Mouse (Mus musculus) hindbrain, embryonic 15.5 days (tissue): ENCODE data around the gene Rptor. TPM values are rescaled to one million over a fixed set of nuclear protein-coding genes. Genes with fewer than 3 reads are reported as not detected.

Source experiments
- ATAC-seq: fragments of 200-750 bp; cut with Nextera tagmentation; 2 replicates; pipeline ENCODE4 v1.8.0; 2017; ENCODE audit warnings: low read depth, moderate number of reproducible peaks, moderate TSS enrichment; ENCODE audit not compliant: low FRiP score
- H3K27ac ChIP-seq: fragments of 300-500 bp; sonication (generic); replicated peaks from 2 replicates; pipeline ENCODE4 v1.5.1; 2015; ENCODE audit warnings: mild to moderate bottlenecking, inconsistent platforms
- H3K27me3 ChIP-seq: fragments of 300-500 bp; sonication (generic); 2 replicates; pipeline ENCODE4 v1.6.1; 2015; ENCODE audit warnings: control low read depth, inconsistent platforms
- H3K36me3 ChIP-seq: fragments of 300-500 bp; sonication (generic); 2 replicates; pipeline ENCODE4 v1.6.1; 2015; ENCODE audit warnings: control low read depth, inconsistent platforms
- H3K4me1 ChIP-seq: fragments of 300-500 bp; sonication (generic); replicated peaks from 2 replicates; pipeline ENCODE4 v1.6.1; 2015; ENCODE audit warnings: control low read depth, inconsistent platforms
- H3K4me2 ChIP-seq: fragments of 300-500 bp; sonication (generic); 2 replicates; pipeline ENCODE4 v1.6.1; 2015; ENCODE audit warnings: moderate library complexity, mild to moderate bottlenecking, inconsistent platforms
- H3K4me3 ChIP-seq: fragments of 300-500 bp; sonication (generic); 2 replicates; pipeline ENCODE4 v1.5.1; 2015; ENCODE audit warnings: mild to moderate bottlenecking, inconsistent platforms
- H3K9ac ChIP-seq: fragments of 300-500 bp; sonication (generic); 2 replicates; pipeline ENCODE4 v1.6.1; 2015; ENCODE audit warnings: inconsistent platforms
- H3K9me3 ChIP-seq: fragments of 300-500 bp; sonication (generic); 2 replicates; pipeline ENCODE4 v1.6.1; 2016; ENCODE audit warnings: control low read depth, inconsistent platforms
- WGBS: fragments of 180-500 bp; shearing (Covaris S2); methylation state at CpG from one replicate; pipeline ENCODE4 v1.1.7; 2015; 5-methylcytosine and 5-hydroxymethylcytosine counted together
- polyA plus RNA-seq: library from polyadenylated mRNA; unstranded; fragments of >200 nt; fragmentation: Nextera tagmentation; extraction: Ambion mirVana; gene quantifications from 2 replicates; pipeline ENCODE4 v1.2.1, GENCODE M21; 2015

The Rptor gene
- polyA plus RNA-seq, 1 experiment from 2014 or later = 13.3 TPM

DNA sequence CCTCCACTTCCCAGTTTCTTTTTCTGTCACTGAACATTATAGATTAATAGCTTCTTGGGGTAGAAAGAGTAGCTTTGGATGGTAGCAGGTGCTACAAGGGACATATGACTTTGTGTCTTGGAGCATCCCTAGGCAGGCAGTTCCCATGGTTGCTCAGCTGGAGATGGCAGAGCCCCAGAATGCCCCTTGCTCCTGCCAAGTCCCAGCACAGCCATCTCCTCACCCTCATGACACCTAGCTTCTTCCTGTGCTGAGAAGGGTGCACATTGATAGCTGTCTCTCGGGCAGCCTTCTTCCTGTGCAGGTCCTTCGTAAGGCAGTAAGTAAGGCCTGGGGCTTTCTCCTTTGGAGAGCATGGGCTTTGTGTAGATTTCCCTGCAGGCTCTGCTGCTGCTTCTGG is 78.0 kb downstream of the Rptor start:
- no peak for ATAC-seq
- Histone ChIP-seq H3K27ac (no peak overlapping the region), H3K9ac (no peak overlapping the region), H3K4me2 (no peak overlapping the region), H3K9me3 (no peaks in the 10 kb centered on the region), H3K27me3 (no peaks in the 10 kb centered on the region), H3K4me1 (peaks cover 39% of the 10 kb centered on the region), H3K36me3 (no peaks in the 10 kb centered on the region), H3K4me3 (no peak overlapping the region)
- WGBS = 66% methylated on average over 2 of the region's 2 CpGs

DNA sequence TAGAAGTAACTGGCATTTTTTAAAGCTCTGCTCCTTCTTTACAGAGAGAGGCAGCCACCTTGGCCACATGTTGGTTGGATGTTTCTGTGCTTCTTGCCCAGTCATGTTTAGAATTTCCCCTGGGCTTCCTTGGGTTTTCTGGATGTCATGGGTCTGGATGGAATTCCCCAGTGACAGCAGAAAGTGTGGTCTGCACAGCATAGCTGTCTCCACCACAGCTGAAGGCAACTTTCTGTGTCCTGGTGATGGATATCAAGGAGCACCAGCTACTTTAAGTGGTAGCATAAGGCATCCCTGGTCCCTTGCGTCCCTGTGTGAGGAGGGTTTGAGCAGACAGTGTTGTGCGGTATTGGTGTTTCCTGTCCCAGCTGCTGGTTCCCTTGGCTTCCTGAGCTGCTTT is 79.6 kb downstream of the Rptor start:
- ATAC-seq = no peak
- Histone ChIP-seq H3K4me1 (peaks cover 32% of the 10 kb centered on the region), H3K27me3 (no peaks in the 10 kb centered on the region), H3K4me3 (no peak overlapping the region), H3K36me3 (no peaks in the 10 kb centered on the region), H3K27ac (no peak overlapping the region), H3K4me2 (no peak overlapping the region), H3K9ac (no peak overlapping the region), H3K9me3 (no peaks in the 10 kb centered on the region)
- 95% methylated on average over 2 of the region's 2 CpGs for WGBS

DNA sequence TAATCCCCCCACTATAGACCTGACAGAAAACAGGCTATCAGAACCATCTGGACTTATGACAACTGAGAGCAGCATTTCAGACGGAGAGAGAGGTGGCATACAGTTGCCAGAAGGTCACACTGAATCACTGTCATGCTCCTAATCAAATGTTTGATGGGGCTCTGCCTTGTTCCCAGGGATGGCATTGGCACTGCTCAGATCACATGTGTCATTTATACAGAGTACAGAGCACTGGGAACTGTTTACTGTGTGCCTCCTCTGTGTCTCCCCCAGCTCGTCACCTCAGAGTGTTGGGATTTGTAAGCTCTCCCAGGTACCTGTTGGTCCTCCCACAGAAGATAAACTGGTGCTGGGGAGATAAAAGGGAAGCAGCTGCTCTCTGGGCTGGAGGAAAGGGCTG is 81.1 kb downstream of the Rptor start:
- H3K4me2 ChIP-seq = no peak overlapping the region
- H3K36me3 ChIP-seq = no peaks in the 10 kb centered on the region
- H3K27me3 ChIP-seq = no peaks in the 10 kb centered on the region
- H3K9me3 ChIP-seq = no peaks in the 10 kb centered on the region
- no peak overlapping the region for H3K9ac ChIP-seq
- no peak overlapping the region for H3K4me3 ChIP-seq
- peaks cover 39% of the 10 kb centered on the region for H3K4me1 ChIP-seq
- ATAC-seq = no peak
- no peak overlapping the region for H3K27ac ChIP-seq
- WGBS = 49% methylated on average over 2 of the region's 2 CpGs

DNA sequence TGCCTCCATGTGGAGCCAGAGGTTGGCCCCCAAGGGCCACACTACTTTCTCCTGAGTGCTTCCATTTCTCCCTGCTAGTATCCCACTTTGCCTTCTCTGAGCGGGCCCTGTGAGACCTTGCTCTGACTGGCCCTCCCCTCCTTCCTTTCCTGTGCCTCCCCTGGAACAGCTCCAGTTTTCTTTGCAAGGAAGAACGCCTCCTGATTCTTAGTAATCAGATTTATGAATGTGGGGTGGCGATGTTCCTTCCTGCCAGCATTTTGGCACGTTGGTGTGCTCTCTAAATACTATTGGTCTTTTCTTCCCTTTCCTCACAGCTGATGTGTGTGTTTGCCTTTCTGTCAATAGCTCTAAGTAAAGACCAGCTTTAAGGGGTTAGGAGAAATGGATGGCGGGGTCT is 82.8 kb downstream of the Rptor start:
- H3K9ac ChIP-seq = no peak overlapping the region
- no peak overlapping the region for H3K4me3 ChIP-seq
- WGBS = 40% methylated on average over 5 of the region's 5 CpGs
- no peak overlapping the region for H3K4me2 ChIP-seq
- no peaks in the 10 kb centered on the region for H3K36me3 ChIP-seq
- H3K4me1 ChIP-seq = peaks cover 39% of the 10 kb centered on the region
- no peaks in the 10 kb centered on the region for H3K9me3 ChIP-seq
- no peak for ATAC-seq
- no peaks in the 10 kb centered on the region for H3K27me3 ChIP-seq
- peak overlapping the region; percentile 34; the same call in 1 of the 2 replicates for H3K27ac ChIP-seq

DNA sequence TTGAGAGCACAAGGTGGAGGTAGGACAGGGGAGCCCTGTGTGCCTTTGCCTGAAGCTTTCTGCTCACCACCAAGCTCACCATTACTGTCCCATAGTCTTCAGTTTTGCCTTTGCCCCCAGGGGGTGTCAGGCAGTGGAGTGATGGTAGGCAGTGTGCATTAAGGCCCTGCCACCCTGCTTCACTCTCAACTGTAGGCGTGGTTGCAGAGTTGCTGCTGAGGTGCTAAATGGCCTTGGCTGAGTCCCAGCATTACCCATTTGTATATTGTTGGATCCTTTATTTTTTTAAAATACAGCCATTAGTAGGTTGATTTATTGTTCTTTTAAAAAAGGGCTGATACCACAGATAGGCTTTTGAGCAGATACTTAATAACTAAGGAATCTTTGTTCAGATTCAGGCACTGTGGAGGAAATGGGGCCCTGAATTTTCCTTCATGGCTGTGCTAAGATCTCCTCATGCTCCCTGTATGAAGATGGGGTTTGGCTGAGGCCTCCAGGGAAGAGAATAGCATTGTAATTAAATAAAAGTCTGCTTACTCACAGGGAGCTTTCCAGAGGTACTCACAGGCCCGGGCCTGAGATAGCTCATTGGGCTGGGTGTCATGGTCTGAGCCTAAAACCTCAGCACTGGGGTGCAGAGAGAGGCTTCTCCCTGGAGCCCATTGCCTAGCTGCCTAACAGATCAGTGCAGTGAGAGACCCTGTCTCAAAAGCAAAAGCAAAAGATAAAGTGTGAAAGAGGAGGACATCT is 83.4 kb downstream of the Rptor start:
- H3K9ac ChIP-seq = no peak overlapping the region
- no peak overlapping the region for H3K4me2 ChIP-seq
- peak overlapping the region; percentile 37; the same call in 1 of the 2 replicates for H3K27ac ChIP-seq
- no peak overlapping the region for H3K4me3 ChIP-seq
- no peaks in the 10 kb centered on the region for H3K9me3 ChIP-seq
- H3K27me3 ChIP-seq = no peaks in the 10 kb centered on the region
- no peak for ATAC-seq
- no peaks in the 10 kb centered on the region for H3K36me3 ChIP-seq
- WGBS = 65% methylated on average over 2 of the region's 2 CpGs
- peaks cover 35% of the 10 kb centered on the region for H3K4me1 ChIP-seq

DNA sequence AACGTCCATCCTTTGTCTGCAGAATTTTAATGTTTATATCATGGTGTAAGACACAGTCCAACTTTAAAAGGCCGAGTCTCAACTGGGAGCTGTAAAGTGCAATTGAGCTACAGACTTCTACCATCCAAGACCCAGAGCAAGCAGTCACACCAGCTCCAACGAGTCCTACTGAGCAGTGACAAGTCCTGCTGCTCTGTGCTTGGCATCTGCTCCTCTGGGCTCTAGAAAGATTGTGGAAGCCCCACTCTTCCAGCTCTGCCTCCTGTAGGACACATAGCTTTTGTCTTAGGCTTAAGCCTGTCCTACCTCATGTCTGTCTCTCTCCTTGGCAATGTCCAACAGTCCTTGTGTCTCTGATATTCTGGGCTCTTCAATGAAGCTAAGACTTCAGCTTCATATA is 84.6 kb downstream of the Rptor start:
- no peak overlapping the region for H3K4me3 ChIP-seq
- H3K4me1 ChIP-seq = peaks cover 35% of the 10 kb centered on the region
- H3K9me3 ChIP-seq = no peaks in the 10 kb centered on the region
- no peaks in the 10 kb centered on the region for H3K27me3 ChIP-seq
- H3K4me2 ChIP-seq = no peak overlapping the region
- no peak overlapping the region for H3K27ac ChIP-seq
- no peak for ATAC-seq
- 88% methylated on average over 3 of the region's 3 CpGs for WGBS
- no peaks in the 10 kb centered on the region for H3K36me3 ChIP-seq
- H3K9ac ChIP-seq = no peak overlapping the region

DNA sequence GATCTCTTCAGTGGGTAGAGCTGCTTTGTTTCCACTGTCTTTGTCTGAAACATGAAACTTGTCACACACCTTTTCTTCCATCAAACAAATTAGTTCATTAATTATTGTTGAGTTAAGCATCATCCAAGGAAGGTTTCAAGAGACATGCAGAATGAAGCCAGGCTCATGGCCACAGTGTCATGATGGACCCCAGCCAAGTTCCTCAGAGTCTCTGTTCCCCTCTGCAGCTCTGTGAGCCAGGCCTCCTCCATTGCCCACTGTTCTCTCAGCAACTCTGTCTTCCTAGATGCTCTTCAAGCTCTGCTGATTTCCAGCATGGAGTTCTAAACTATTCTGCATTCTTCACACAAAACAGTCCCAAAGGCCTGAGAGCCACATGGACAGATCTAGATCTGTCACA is 85.3 kb downstream of the Rptor start:
- Histone ChIP-seq H3K9ac (no peak overlapping the region), H3K27ac (no peak overlapping the region)

DNA sequence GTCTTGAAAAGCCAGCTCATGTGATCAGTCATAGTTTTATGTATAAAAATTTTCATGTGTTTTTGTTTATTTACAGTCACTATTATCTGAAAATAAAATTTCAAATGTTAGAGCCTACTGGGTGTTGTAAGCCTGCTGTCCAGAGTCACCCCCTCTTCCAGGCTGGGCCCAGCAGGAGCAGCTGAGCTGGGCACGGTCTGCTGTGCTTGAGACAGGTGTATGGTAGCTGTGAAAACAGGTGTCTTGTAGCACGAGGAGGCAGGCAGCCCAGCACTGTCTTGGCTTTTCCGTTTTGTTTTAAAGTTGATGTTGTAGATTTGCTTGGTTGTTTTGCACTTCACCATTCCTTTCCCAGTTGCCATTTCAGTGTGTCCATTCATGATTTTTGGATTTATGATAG is 87.2 kb downstream of the Rptor start:
- 89% methylated on average over 3 of the region's 3 CpGs for WGBS
- Histone ChIP-seq H3K4me3 (no peak overlapping the region), H3K36me3 (no peaks in the 10 kb centered on the region), H3K9ac (no peak overlapping the region), H3K27me3 (no peaks in the 10 kb centered on the region), H3K27ac (no peak overlapping the region), H3K9me3 (no peaks in the 10 kb centered on the region), H3K4me2 (no peak overlapping the region), H3K4me1 (peaks cover 32% of the 10 kb centered on the region)
- no peak for ATAC-seq

More for the DNA sequence above, 85.3 kb downstream of the Rptor start:
- no peaks in the 10 kb centered on the region for H3K36me3 ChIP-seq
- no peaks in the 10 kb centered on the region for H3K9me3 ChIP-seq
- H3K4me2 ChIP-seq = no peak overlapping the region
- ATAC-seq = no peak
- H3K4me1 ChIP-seq = peaks cover 35% of the 10 kb centered on the region
- no peaks in the 10 kb centered on the region for H3K27me3 ChIP-seq
- H3K4me3 ChIP-seq = no peak overlapping the region

DNA sequence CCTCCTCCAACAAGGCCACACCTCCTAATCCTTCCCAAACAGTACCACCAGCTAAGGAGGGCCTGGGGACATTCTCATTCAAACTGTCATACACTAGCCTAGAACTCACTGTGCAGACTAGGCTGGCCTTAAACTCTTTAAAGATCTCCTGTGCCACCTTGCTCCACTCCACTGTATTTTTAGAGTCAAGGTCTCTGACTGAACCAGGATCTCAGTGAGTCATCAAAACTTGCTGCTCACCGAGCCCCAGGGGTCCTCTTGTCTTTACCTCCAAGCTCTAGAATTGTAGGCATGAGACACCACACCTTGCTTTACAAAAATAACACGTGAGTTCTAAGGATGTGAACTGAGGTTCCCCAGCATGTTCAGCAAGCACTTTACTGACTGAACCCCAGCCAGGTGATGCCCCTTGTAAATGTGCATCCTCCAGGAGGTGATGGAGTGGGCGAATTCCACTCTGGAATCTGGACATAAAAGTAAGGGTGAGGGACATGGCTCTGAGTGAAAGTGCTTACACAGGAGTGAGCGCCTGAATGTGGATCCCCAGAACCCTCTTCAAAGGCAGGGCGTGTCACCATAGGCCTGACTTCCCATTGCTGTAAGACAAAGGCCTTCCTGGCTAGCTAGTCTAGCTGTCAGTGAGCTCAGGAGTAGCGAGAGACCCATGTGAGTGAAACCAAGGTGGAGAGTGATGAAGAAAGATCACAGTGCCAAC is 89.6 kb downstream of the Rptor start:
- peaks cover 19% of the 10 kb centered on the region; the same call in 1 of the 2 replicates for H3K4me1 ChIP-seq
- ATAC-seq = no peak
- no peak overlapping the region for H3K9ac ChIP-seq
- WGBS = 86% methylated on average over 6 of the region's 6 CpGs
- H3K4me3 ChIP-seq = no peak overlapping the region
- no peaks in the 10 kb centered on the region for H3K36me3 ChIP-seq
- no peak overlapping the region for H3K4me2 ChIP-seq
- no peaks in the 10 kb centered on the region for H3K27me3 ChIP-seq
- H3K9me3 ChIP-seq = no peaks in the 10 kb centered on the region
- H3K27ac ChIP-seq = no peak overlapping the region

DNA sequence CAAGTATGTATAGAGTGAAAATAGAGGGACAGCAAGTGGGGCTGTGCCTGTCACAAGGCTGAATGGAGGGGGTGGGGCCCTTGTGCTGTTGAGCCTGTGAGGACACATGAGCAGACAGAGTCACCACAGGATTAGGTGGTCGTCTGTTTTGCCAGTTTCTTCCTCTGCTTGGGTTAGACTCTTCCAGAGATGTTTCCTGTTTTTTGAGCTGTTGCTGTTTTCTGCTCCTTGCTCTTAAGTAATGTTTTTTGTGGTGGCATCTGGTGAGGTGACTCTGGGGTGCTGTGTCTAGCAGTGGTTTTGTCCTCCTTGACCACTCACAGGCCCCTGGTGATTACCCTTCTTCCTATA is 90.2 kb downstream of the Rptor start:
- Histone ChIP-seq H3K4me2 (no peak overlapping the region), H3K27me3 (no peaks in the 10 kb centered on the region), H3K36me3 (no peaks in the 10 kb centered on the region), H3K9ac (no peak overlapping the region), H3K4me1 (peaks cover 15% of the 10 kb centered on the region; the same call in 1 of the 2 replicates), H3K27ac (no peak overlapping the region), H3K4me3 (no peak overlapping the region), H3K9me3 (no peaks in the 10 kb centered on the region)
- no peak for ATAC-seq
- WGBS = 67% methylated on average over 1 of the region's 1 CpGs

DNA sequence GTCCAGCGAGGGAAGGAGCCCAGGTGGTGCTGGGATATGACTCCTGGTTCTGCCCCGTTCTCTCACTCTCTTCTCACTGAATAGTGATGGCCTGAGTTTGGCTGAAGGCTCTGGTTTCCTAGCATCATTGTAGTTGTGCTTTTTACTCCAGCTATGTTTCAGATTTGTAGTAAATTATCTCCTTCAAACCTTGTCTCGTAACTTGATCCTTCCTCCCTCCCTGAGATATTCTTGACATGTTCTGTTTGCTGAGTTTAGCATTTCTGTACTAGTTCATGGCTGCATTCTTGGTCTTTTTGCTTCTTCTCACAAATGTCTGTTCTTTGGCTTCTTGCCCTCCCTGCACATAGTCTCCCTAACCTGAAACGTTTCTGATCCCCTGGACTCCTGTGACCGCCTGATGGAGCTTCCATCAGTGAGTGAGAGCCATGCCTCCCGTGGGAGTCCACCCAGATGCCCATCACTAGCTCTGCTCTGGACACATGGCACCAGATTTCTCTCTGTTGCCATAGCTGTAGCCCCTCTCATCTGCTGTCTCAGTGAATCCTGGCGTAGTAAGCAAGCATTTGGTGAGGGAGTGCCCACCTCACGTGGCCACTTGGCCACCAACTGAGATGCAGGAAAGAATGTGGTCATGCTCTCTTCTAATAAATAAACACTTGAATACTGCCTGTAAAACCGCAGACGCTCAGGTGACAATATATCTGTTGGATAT is 91.6 kb downstream of the Rptor start:
- H3K4me3 ChIP-seq = no peak overlapping the region
- H3K4me1 ChIP-seq = peaks cover 12% of the 10 kb centered on the region; the same call in 1 of the 2 replicates
- no peaks in the 10 kb centered on the region for H3K27me3 ChIP-seq
- H3K27ac ChIP-seq = no peak overlapping the region; the same call in 1 of the 2 replicates
- WGBS = 68% methylated on average over 10 of the region's 10 CpGs
- ATAC-seq = no peak
- H3K4me2 ChIP-seq = no peak overlapping the region
- H3K36me3 ChIP-seq = no peaks in the 10 kb centered on the region
- no peak overlapping the region for H3K9ac ChIP-seq
- no peaks in the 10 kb centered on the region for H3K9me3 ChIP-seq

DNA sequence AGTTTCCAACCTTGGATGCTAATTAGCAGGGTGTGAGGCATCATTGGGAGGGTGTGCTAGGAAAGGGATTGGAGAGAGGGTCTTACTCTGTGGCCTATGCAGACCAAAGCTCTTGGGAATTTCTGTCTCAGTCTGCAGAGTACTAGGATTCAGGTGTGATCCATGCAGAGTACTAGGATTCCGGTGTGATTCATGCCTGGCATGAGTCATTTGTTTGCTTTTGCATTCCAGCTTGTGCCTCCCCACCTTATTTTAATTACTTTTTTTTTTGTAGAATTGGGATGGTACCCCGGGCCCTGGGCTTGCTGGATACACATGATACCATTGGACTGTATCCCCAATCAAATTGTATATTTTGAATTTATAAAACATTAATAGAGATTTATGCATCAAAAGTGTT is 93.7 kb downstream of the Rptor start:
- no peaks in the 10 kb centered on the region for H3K9me3 ChIP-seq
- no peak overlapping the region for H3K9ac ChIP-seq
- peaks cover 12% of the 10 kb centered on the region; the same call in 1 of the 2 replicates for H3K4me1 ChIP-seq
- no peak overlapping the region for H3K4me2 ChIP-seq
- H3K4me3 ChIP-seq = no peak overlapping the region
- WGBS = 92% methylated on average over 2 of the region's 2 CpGs
- no peak for ATAC-seq
- no peaks in the 10 kb centered on the region for H3K36me3 ChIP-seq
- no peak overlapping the region for H3K27ac ChIP-seq
- no peaks in the 10 kb centered on the region for H3K27me3 ChIP-seq
